Mouse (Mus musculus): Measurements from ENCODE around the gene Coro1b. TPM values are rescaled to one million over a fixed set of nuclear protein-coding genes. Genes with fewer than 3 reads are reported as not detected.
"Not testable (repeated sequence)": the region's sequence is repeated elsewhere in the genome, so short reads cannot be mapped to it uniquely, and the experiment has no call there.

The Coro1b gene
- polyA plus RNA-seq, 1 experiment from 2014 or later = 134 TPM

DNA sequence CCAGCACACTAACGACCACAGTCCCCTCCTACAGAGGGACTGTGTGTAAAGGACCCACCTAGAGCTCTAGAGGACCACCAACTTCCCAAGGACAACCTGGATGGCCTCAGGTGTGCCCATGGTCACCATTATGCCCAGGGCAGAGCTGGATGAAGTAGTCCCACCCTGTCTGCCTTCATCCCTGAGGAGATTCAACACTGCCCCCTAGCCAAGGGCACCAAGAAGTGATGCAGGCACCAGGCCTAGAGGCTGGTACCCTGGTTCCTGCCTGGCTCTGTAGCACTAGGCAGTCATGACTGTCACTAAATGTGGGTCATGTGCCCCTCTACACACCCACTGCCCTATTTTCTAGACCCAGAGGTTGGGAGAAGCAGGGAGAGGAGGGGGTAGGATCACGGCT, 16.7 kb upstream of the Coro1b start:
- H3K4me2 ChIP-seq (ENCODE audit: low read depth, low read length) = no peak overlapping the region
- no peaks in the 10 kb centered on the region for H3K9me3 ChIP-seq (replicated peaks; ENCODE audit: control insufficient read depth, low read length)
- peaks cover 15% of the 10 kb centered on the region for H3K4me1 ChIP-seq (ENCODE audit: control insufficient read depth, insufficient read depth, low read length)
- ATAC-seq (replicated peaks; ENCODE audit: extremely low read depth, insufficient read depth, low FRiP score) = no peak
- no peak overlapping the region for H3K27ac ChIP-seq (ENCODE audit: low read length)
- 85% methylated on average over 2 of the region's 2 CpGs for WGBS
- no peaks in the 10 kb centered on the region for H3K27me3 ChIP-seq (ENCODE audit: control insufficient read depth, insufficient read depth, low read length)
- no peak overlapping the region for H3K9ac ChIP-seq (ENCODE audit: low read length)
- H3K36me3 ChIP-seq (ENCODE audit: control insufficient read depth, insufficient read depth) = peaks cover 17% of the 10 kb centered on the region
- no peak overlapping the region for H3K4me3 ChIP-seq (ENCODE audit: low read length)

DNA sequence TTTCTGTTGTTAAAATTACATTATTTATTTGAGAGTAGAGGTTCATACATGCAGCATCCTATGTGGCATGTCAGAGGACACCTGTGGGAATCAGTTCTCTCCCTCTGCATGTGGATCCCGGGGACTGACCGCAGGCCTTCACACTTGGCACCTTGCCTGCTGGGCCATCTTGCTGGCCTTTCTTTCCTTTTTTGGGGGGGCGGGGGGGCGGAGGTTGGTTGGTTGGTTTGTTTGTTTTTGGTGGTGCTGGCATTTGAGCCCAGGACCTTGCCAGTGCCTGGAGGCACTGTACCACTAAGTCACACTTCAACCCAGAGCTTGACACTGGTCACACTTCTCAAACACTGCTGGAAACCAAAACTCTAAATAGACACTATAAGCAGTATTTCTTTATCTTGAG, 14.1 kb upstream of the Coro1b start:
- Histone ChIP-seq H3K9me3 (replicated peaks; ENCODE audit: control insufficient read depth, low read length) (no peaks in the 10 kb centered on the region), H3K36me3 (ENCODE audit: control insufficient read depth, insufficient read depth) (peaks cover 9% of the 10 kb centered on the region; the same call in 1 of the 2 replicates), H3K4me2 (ENCODE audit: low read depth, low read length) (no peak overlapping the region), H3K27ac (ENCODE audit: low read length) (no peak overlapping the region), H3K4me3 (ENCODE audit: low read length) (no peak overlapping the region), H3K4me1 (ENCODE audit: control insufficient read depth, insufficient read depth, low read length) (peaks cover 11% of the 10 kb centered on the region), H3K27me3 (ENCODE audit: control insufficient read depth, insufficient read depth, low read length) (no peaks in the 10 kb centered on the region), H3K9ac (ENCODE audit: low read length) (no peak overlapping the region)
- ATAC-seq (replicated peaks; ENCODE audit: extremely low read depth, insufficient read depth, low FRiP score) = no peak
- 79% methylated on average over 4 of the region's 4 CpGs for WGBS

DNA sequence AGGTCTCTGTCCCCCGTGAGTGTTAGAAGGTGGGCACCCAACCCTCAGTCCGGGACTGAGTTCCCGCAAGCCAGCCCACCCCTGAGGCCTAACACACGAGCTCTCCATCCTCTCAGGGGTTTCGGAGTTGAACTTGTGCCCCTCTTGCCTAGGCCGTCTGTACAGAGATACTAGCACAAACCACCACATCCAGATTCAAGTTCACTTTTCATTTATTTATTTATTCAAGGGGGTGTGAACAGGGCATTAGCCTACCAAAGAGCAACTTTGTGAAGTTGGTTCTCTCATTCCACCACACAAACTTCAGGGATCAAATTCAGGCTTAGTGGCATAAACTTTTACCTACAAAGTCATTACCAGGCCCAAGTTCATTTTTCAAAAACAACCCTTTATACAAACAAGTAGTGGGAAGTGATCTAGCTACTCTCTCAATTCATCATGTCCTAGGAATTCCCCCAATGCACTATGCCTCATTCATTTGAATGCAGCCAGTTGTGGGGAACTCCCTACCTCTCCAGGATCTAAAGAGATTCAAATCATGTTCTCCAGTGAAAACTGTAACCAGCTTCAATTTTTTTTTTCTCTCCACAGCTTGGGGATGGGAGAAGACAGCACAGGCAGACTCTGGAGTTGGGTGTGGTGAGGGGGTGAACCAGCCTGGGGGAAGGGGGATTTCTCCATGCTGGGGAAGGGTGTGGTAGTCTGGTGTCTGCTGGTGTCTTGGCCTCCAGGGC, 13.0 kb upstream of the Coro1b start:
- 79% methylated on average over 6 of the region's 6 CpGs for WGBS
- H3K4me3 ChIP-seq (ENCODE audit: low read length); H3K27me3 ChIP-seq (ENCODE audit: control insufficient read depth, insufficient read depth, low read length); H3K9me3 ChIP-seq (replicated peaks; ENCODE audit: control insufficient read depth, low read length); ATAC-seq (replicated peaks; ENCODE audit: extremely low read depth, insufficient read depth, low FRiP score); H3K4me2 ChIP-seq (ENCODE audit: low read depth, low read length); H3K9ac ChIP-seq (ENCODE audit: low read length); H3K27ac ChIP-seq (ENCODE audit: low read length); H3K4me1 ChIP-seq (ENCODE audit: control insufficient read depth, insufficient read depth, low read length); H3K36me3 ChIP-seq (ENCODE audit: control insufficient read depth, insufficient read depth): not testable (repeated sequence)

DNA sequence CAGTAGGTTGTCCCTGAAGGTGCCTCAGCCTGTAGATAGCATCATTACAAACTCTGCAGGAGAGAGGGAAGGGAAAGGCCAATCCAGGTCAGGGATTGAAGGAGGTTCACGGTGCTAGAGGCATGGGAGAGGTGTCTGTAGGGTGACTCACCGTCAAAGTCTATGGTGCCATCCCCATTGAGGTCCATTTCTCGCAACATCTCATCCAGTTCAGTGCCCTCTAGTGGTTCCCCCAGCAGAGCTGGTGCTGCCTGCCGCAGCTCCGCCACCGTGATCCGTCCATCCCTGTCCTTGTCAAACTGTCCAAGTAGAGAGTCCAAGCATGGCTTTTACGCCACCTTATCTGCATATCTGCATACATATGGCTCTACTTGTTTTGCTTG, 12.5 kb upstream of the Coro1b start:
- not testable (repeated sequence) for H3K27ac ChIP-seq (ENCODE audit: low read length); H3K9me3 ChIP-seq (replicated peaks; ENCODE audit: control insufficient read depth, low read length)
- WGBS = 14% methylated on average over 8 of the region's 8 CpGs

DNA sequence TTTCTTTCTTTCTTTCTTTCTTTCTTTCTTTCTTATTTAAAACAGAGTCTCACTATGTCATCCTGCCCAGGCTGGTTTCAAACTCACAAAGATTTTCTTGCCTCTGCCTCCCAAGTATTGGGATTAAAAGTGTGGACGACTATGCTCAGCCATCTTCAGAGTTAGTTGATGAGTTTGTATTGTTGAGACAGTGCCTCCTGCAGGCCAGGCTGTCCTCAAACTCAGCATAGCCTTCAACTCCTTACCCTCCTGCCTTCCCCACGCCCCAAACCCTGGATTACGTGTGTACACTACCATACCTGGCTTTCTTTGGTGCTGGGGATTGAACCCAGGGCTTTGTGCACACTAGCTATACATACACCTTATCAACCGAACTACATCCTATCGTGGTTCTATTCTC, 12.0 kb upstream of the Coro1b start:
- H3K4me3 ChIP-seq (ENCODE audit: low read length) = no peak overlapping the region
- no peak overlapping the region for H3K27ac ChIP-seq (ENCODE audit: low read length)
- no peaks in the 10 kb centered on the region for H3K9me3 ChIP-seq (replicated peaks; ENCODE audit: control insufficient read depth, low read length)
- WGBS = 71% methylated on average over 5 of the region's 5 CpGs
- no peak for ATAC-seq (replicated peaks; ENCODE audit: extremely low read depth, insufficient read depth, low FRiP score)
- no peaks in the 10 kb centered on the region for H3K27me3 ChIP-seq (ENCODE audit: control insufficient read depth, insufficient read depth, low read length)
- 0 out of 2 replicates have a peak, but pooled peaks cover 3% of the 10 kb centered on the region for H3K4me1 ChIP-seq (ENCODE audit: control insufficient read depth, insufficient read depth, low read length)
- peaks cover 9% of the 10 kb centered on the region; the same call in 1 of the 2 replicates for H3K36me3 ChIP-seq (ENCODE audit: control insufficient read depth, insufficient read depth)
- no peak overlapping the region for H3K9ac ChIP-seq (ENCODE audit: low read length)
- H3K4me2 ChIP-seq (ENCODE audit: low read depth, low read length) = no peak overlapping the region

More for the DNA sequence above, 12.5 kb upstream of the Coro1b start:
- H3K9ac ChIP-seq (ENCODE audit: low read length); H3K36me3 ChIP-seq (ENCODE audit: control insufficient read depth, insufficient read depth); H3K4me2 ChIP-seq (ENCODE audit: low read depth, low read length); H3K27me3 ChIP-seq (ENCODE audit: control insufficient read depth, insufficient read depth, low read length); H3K4me1 ChIP-seq (ENCODE audit: control insufficient read depth, insufficient read depth, low read length); H3K4me3 ChIP-seq (ENCODE audit: low read length); ATAC-seq (replicated peaks; ENCODE audit: extremely low read depth, insufficient read depth, low FRiP score): not testable (repeated sequence)

DNA sequence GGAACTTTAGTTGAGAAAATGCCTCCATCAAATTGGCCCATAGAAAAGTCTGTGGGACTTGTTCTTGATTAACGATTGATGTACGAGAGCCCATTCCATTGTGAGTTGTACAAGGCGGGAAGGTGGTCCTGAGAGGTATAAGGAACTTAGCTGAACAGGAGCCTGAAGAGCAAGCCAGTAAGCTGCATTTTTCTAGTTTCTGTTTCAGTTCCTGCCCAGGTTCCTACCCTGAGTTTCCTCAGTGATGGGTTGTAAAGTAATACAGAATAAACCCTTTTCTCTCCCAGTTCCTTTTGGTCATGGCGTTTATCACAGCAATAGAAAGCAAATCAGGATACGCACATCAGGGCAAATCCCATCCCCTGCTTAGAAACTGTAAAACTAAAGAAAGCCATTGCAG, 10.5 kb upstream of the Coro1b start:
- Histone ChIP-seq H3K27me3 (ENCODE audit: control insufficient read depth, insufficient read depth, low read length) (no peaks in the 10 kb centered on the region), H3K36me3 (ENCODE audit: control insufficient read depth, insufficient read depth) (no peaks in the 10 kb centered on the region), H3K9me3 (replicated peaks; ENCODE audit: control insufficient read depth, low read length) (no peaks in the 10 kb centered on the region), H3K27ac (ENCODE audit: low read length) (no peak overlapping the region), H3K9ac (ENCODE audit: low read length) (no peak overlapping the region), H3K4me2 (ENCODE audit: low read depth, low read length) (no peak overlapping the region), H3K4me3 (ENCODE audit: low read length) (no peak overlapping the region), H3K4me1 (ENCODE audit: control insufficient read depth, insufficient read depth, low read length) (0 out of 2 replicates have a peak, but pooled peaks cover 3% of the 10 kb centered on the region)
- no peak for ATAC-seq (replicated peaks; ENCODE audit: extremely low read depth, insufficient read depth, low FRiP score)
- 77% methylated on average over 5 of the region's 5 CpGs for WGBS

DNA sequence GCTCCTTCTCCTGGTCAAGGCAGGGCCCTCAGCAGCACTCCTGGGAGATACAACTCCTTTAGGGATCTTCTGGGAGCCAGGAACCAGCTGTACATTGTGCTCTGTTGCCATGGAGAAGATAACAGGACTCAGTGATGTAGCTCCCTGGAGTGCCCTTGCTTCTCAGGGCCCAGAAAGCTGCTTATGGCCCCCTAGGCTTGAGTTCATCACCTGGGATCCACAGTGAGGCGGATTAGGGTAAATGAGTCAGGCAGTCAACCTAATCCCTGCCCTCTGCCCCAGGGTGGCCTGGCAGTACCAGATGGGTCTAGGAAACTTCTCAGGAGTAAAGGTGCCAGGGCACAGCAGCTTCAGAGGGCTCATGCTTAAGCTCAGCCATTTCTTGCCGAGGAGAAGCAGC, 9.0 kb upstream of the Coro1b start, which contains the start of gene Gpr152:
Gene Gpr152, plus strand, starts transcription at position 342 of the 400 bp plus-strand sequence.
- no peaks in the 10 kb centered on the region for H3K36me3 ChIP-seq (ENCODE audit: control insufficient read depth, insufficient read depth)
- no peaks in the 10 kb centered on the region for H3K27me3 ChIP-seq (ENCODE audit: control insufficient read depth, insufficient read depth, low read length)
- H3K4me1 ChIP-seq (ENCODE audit: control insufficient read depth, insufficient read depth, low read length) = 0 out of 2 replicates have a peak, but pooled peaks cover 3% of the 10 kb centered on the region
- no peaks in the 10 kb centered on the region for H3K9me3 ChIP-seq (replicated peaks; ENCODE audit: control insufficient read depth, low read length)
- H3K9ac ChIP-seq (ENCODE audit: low read length) = 0 out of 2 replicates have a peak within 1 kb of the TSS, but pooled peaks have one; percentile 2
- H3K27ac ChIP-seq (ENCODE audit: low read length) = no peak within 1 kb of the TSS
- no peak within 1 kb of the TSS for H3K4me2 ChIP-seq (ENCODE audit: low read depth, low read length)
- 74% methylated on average over 2 of the region's 2 CpGs for WGBS
- H3K4me3 ChIP-seq (ENCODE audit: low read length) = no peak within 1 kb of the TSS
- no peak for ATAC-seq (replicated peaks; ENCODE audit: extremely low read depth, insufficient read depth, low FRiP score)

DNA sequence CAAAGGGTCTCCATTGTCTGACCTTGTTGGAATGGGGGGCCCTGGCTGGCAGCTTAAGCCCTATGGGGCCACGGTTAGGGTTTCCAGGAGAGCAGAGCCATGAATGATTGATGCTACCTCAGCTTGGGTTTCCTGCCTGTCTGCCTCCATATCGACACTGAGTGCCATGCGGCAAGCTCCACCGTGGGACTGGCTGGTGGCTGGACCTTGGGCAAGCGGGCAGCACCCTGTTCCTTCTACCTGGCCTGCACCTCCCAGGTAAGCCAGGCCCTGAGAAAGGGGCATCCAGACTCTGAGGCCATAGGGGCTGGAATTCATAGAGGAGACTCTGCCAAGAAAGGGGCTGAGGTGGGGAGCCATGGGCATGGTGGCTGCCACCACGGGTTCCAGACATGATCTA, 8.3 kb upstream of the Coro1b start:
- Histone ChIP-seq H3K36me3 (ENCODE audit: control insufficient read depth, insufficient read depth) (no peaks in the 10 kb centered on the region), H3K9me3 (replicated peaks; ENCODE audit: control insufficient read depth, low read length) (no peaks in the 10 kb centered on the region), H3K27ac (ENCODE audit: low read length) (no peak overlapping the region), H3K4me2 (ENCODE audit: low read depth, low read length) (no peak overlapping the region), H3K9ac (ENCODE audit: low read length) (no peak overlapping the region), H3K4me3 (ENCODE audit: low read length) (no peak overlapping the region), H3K4me1 (ENCODE audit: control insufficient read depth, insufficient read depth, low read length) (0 out of 2 replicates have a peak, but pooled peaks cover 3% of the 10 kb centered on the region), H3K27me3 (ENCODE audit: control insufficient read depth, insufficient read depth, low read length) (no peaks in the 10 kb centered on the region)
- no peak for ATAC-seq (replicated peaks; ENCODE audit: extremely low read depth, insufficient read depth, low FRiP score)
- WGBS = 85% methylated on average over 6 of the region's 6 CpGs

DNA sequence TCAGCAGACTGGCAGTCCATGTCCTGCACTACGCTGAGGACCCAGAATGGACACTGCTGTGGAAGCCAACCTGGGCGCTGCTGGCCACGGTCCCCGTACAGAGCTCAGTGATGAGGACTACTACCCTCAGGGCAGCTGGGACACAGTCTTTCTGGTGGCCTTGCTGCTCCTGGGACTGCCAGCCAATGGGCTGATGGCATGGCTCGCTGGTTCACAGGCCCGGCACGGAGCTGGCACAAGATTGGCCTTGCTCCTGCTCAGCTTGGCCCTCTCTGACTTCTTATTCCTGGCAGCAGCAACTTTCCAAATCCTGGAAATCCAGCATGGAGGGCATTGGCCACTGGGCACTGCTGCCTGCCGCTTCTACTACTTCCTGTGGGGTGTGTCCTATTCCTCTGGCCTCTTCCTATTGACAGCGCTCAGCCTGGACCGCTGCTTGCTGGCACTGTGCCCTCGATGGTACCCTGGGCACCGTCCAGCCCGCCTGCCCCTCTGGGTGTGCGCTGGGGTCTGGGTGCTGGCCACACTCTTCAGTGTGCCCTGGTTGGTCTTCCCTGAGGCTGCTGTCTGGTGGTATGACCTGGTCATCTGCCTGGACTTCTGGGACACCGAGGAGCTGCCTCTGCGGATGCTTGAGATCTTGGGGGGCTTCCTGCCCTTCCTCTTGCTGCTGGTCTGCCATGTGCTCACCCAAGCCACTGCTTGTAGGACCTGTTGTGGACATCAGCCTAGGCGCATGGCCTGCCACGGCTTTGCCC, 5.8 kb upstream of the Coro1b start:
- Histone ChIP-seq H3K4me3 (ENCODE audit: low read length) (no peak overlapping the region), H3K27me3 (ENCODE audit: control insufficient read depth, insufficient read depth, low read length) (no peaks in the 10 kb centered on the region), H3K9me3 (replicated peaks; ENCODE audit: control insufficient read depth, low read length) (no peaks in the 10 kb centered on the region; the same call in 1 of the 2 replicates), H3K4me1 (ENCODE audit: control insufficient read depth, insufficient read depth, low read length) (0 out of 2 replicates have a peak, but pooled peaks cover 3% of the 10 kb centered on the region), H3K27ac (ENCODE audit: low read length) (no peak overlapping the region), H3K36me3 (ENCODE audit: control insufficient read depth, insufficient read depth) (no peaks in the 10 kb centered on the region), H3K9ac (ENCODE audit: low read length) (no peak overlapping the region), H3K4me2 (ENCODE audit: low read depth, low read length) (no peak overlapping the region)
- 83% methylated on average over 18 of the region's 18 CpGs for WGBS
- no peak for ATAC-seq (replicated peaks; ENCODE audit: extremely low read depth, insufficient read depth, low FRiP score)

Measured in heart, embryonic 16.5 days (tissue).